Mouse (Mus musculus) intestine, postnatal 0 days (tissue): Measurements from ENCODE around the gene Kif5c. TPM values are rescaled to one million over a fixed set of nuclear protein-coding genes. Genes with fewer than 3 reads are reported as not detected.
A peak's percentile ranks its signal among the peaks of the same experiment; 100 is the strongest.

Experiments used
- ATAC-seq: fragments of 200-750 bp; cut with Nextera tagmentation; 2 replicates; pipeline ENCODE4 v1.8.0; 2017; ENCODE audit warnings: mild to moderate bottlenecking, moderate TSS enrichment, moderate library complexity
- H3K27ac ChIP-seq: fragments of 300-500 bp; sonication (generic); 2 replicates; pipeline ENCODE4 v1.5.1; 2014; ENCODE audit warnings: mild to moderate bottlenecking, low read depth, low read length, moderate library complexity
- H3K27me3 ChIP-seq: fragments of 300-500 bp; sonication (generic); replicated peaks from 2 replicates; pipeline ENCODE4 v1.6.1; 2014; ENCODE audit warnings: low read length, mixed read lengths; ENCODE audit not compliant: control insufficient read depth, insufficient read depth
- H3K36me3 ChIP-seq: fragments of 300-500 bp; sonication (generic); 2 replicates; pipeline ENCODE4 v1.6.1; 2014; ENCODE audit warnings: mild to moderate bottlenecking, moderate library complexity; ENCODE audit not compliant: control insufficient read depth, insufficient read depth
- H3K4me1 ChIP-seq: fragments of 300-500 bp; sonication (generic); replicated peaks from 2 replicates; pipeline ENCODE4 v1.6.1; 2014; ENCODE audit warnings: antibody characterized with exemption, low read length, mixed read lengths; ENCODE audit not compliant: control insufficient read depth, insufficient read depth
- H3K4me2 ChIP-seq: fragments of 300-500 bp; sonication (generic); replicated peaks from 2 replicates; pipeline ENCODE4 v1.6.1; 2014; ENCODE audit warnings: low read depth, mild to moderate bottlenecking, moderate library complexity
- H3K4me3 ChIP-seq: fragments of 300-500 bp; sonication (generic); 2 replicates; pipeline ENCODE4 v1.5.1; 2014; ENCODE audit warnings: low read depth, low read length
- H3K9ac ChIP-seq: fragments of 300-500 bp; sonication (generic); 2 replicates; pipeline ENCODE4 v1.6.1; 2014; ENCODE audit warnings: mild to moderate bottlenecking, low read depth, low read length
- H3K9me3 ChIP-seq: fragments of 300-500 bp; sonication (generic); 2 replicates; pipeline ENCODE4 v1.6.1; 2016; ENCODE audit warnings: mixed run types; ENCODE audit not compliant: control insufficient read depth
- CTCF ChIP-seq: sonication (generic); IDR thresholded peaks from 2 replicates; pipeline ENCODE4 v1.5.1; 2016; ENCODE audit warnings: low read depth, mild to moderate bottlenecking, control low read depth, antibody characterized with exemption, moderate library complexity
- WGBS: fragments of 180-500 bp; shearing (Covaris S2); extraction: QIAGEN DNeasy Blood & Tissue Kit; methylation state at CpG from one replicate; pipeline ENCODE4 v1.1.7; 2014; 5-methylcytosine and 5-hydroxymethylcytosine counted together
- polyA plus RNA-seq: library from polyadenylated mRNA; unstranded; fragments of >200 nt; fragmentation: Nextera tagmentation; extraction: Ambion mirVana; gene quantifications from 2 replicates; pipeline ENCODE4 v1.2.1, GENCODE M21; 2015

Gene Kif5c
- polyA plus RNA-seq, 1 experiment from 2014 or later = 2.7 TPM

GRCm38 (mm10) chr2:49727199-49727598 lies 108.1 kb downstream of the Kif5c start:
- no peaks in the 10 kb centered on the region for H3K36me3 ChIP-seq
- no peak overlapping the region for H3K4me3 ChIP-seq
- H3K27me3 ChIP-seq = no peaks in the 10 kb centered on the region
- no peak overlapping the region for H3K4me2 ChIP-seq
- ATAC-seq = peak; percentile 69
- no peaks in the 10 kb centered on the region for H3K9me3 ChIP-seq
- WGBS = 7% methylated on average over 7 of the region's 7 CpGs
- TF ChIP-seq CTCF = peak; percentile 92
- H3K27ac ChIP-seq = no peak overlapping the region
- no peaks in the 10 kb centered on the region for H3K4me1 ChIP-seq
- no peak overlapping the region for H3K9ac ChIP-seq

DNA sequence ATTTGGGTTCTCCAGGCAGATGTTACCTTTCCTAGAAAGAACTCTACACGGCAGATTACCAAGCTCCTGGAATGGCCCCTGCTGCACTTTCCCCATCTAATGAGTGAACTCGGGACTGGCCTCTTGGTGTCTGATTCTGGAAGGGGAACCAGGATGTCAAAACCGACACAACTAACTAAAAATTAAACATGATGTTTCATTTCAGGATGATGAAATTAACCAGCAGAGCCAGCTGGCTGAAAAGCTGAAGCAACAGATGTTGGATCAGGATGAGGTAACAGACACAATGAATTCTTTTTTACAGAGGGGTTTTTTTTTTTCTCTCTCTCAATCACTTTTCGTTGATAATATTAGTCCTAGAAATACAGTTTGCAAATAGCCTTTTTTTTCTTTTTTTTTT lies 108.6 kb downstream of the Kif5c start:
- no peak for ATAC-seq
- no peak overlapping the region for H3K4me2 ChIP-seq
- no peak for TF ChIP-seq CTCF
- H3K27ac ChIP-seq = no peak overlapping the region
- no peak overlapping the region for H3K4me3 ChIP-seq
- H3K36me3 ChIP-seq = no peaks in the 10 kb centered on the region
- H3K27me3 ChIP-seq = no peaks in the 10 kb centered on the region
- WGBS = 59% methylated on average over 4 of the region's 4 CpGs
- no peaks in the 10 kb centered on the region for H3K9me3 ChIP-seq
- no peak overlapping the region for H3K9ac ChIP-seq
- no peaks in the 10 kb centered on the region for H3K4me1 ChIP-seq

GRCm38 (mm10) chr2:49728896-49729610 lies 110.0 kb downstream of the Kif5c start:
- TF ChIP-seq CTCF = no peak
- 82% methylated on average over 10 of the region's 10 CpGs for WGBS
- no peaks in the 10 kb centered on the region for H3K9me3 ChIP-seq
- H3K4me3 ChIP-seq = no peak overlapping the region
- ATAC-seq = no peak
- no peak overlapping the region for H3K4me2 ChIP-seq
- no peak overlapping the region for H3K9ac ChIP-seq
- no peaks in the 10 kb centered on the region for H3K27me3 ChIP-seq
- H3K36me3 ChIP-seq = no peaks in the 10 kb centered on the region
- no peaks in the 10 kb centered on the region for H3K4me1 ChIP-seq
- no peak overlapping the region for H3K27ac ChIP-seq

DNA sequence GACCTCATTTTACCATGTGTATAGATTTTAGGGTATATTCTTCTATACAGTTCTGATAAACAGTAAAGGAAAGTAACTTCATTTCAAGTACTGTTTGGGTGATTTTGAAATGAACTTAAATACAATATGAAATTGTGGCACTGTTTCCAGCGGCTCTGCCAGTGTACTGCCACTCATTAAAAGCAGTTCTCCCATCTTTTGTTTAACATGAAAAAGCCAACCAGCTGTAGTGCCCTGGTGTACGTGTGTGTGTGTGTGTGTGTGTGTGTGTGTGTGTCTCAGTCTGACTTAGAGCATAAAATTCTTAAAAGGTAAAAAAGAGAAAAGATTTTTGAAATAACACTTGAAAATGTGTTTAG lies 110.5 kb downstream of the Kif5c start:
- no peak overlapping the region for H3K27ac ChIP-seq
- no peak overlapping the region for H3K9ac ChIP-seq
- no peak for ATAC-seq
- no peaks in the 10 kb centered on the region for H3K9me3 ChIP-seq
- H3K4me1 ChIP-seq = no peaks in the 10 kb centered on the region
- H3K27me3 ChIP-seq = no peaks in the 10 kb centered on the region
- H3K4me2 ChIP-seq = no peak overlapping the region
- no peak overlapping the region for H3K4me3 ChIP-seq
- 75% methylated on average over 2 of the region's 2 CpGs for WGBS
- no peaks in the 10 kb centered on the region for H3K36me3 ChIP-seq
- no peak for TF ChIP-seq CTCF

DNA sequence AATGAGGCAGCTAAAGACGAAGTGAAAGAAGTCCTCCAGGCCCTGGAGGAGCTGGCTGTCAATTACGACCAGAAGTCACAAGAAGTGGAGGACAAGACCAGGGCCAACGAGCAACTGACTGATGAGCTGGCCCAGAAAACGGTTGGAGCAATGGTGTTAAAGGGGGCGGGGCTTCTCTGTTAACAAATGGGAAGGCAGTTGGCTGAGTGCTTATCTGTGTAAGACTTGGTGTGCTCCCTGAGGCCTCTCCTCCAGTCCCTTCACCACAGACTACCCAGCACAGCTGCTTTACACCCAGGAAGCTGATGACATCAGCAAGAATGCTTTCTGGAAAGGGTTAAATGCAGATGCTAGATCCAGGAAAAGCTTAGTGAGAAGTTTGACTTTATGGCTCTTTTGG lies 111.1 kb downstream of the Kif5c start:
- peak; percentile 73 for ATAC-seq
- no peaks in the 10 kb centered on the region for H3K27me3 ChIP-seq
- no peak overlapping the region for H3K4me3 ChIP-seq
- H3K36me3 ChIP-seq = no peaks in the 10 kb centered on the region
- H3K4me2 ChIP-seq = 0 out of 2 replicates have a peak overlapping the region, but pooled peaks have one; percentile 25
- H3K4me1 ChIP-seq = no peaks in the 10 kb centered on the region
- no peak overlapping the region for H3K27ac ChIP-seq
- 22% methylated on average over 5 of the region's 5 CpGs for WGBS
- TF ChIP-seq CTCF = no peak
- no peaks in the 10 kb centered on the region for H3K9me3 ChIP-seq
- no peak overlapping the region for H3K9ac ChIP-seq

GRCm38 (mm10) chr2:49732745-49733655 lies 113.9 kb downstream of the Kif5c start:
- no peak for ATAC-seq
- Histone ChIP-seq H3K9ac (no peak overlapping the region), H3K4me2 (no peak overlapping the region), H3K27me3 (no peaks in the 10 kb centered on the region), H3K27ac (no peak overlapping the region), H3K9me3 (no peaks in the 10 kb centered on the region), H3K4me3 (no peak overlapping the region), H3K4me1 (no peaks in the 10 kb centered on the region), H3K36me3 (no peaks in the 10 kb centered on the region)
- WGBS = 69% methylated on average over 11 of the region's 11 CpGs
- no peak for TF ChIP-seq CTCF
